Mouse (Mus musculus): ENCODE measurements at regions not wholly inside any gene's neighbourhood (a gene's known extent, or its start where the extent isn't known, plus 50 kb on each side); places are given as distances from the start of the nearest gene placed in this dataset.

GRCm38 (mm10) chr10:108088209-108088608 is 73.8 kb upstream of the Ppp1r12a start:
- TF ChIP-seq CTCF (IDR thresholded peaks at IDR 0.05; ENCODE audit: low read depth) (no peak), EP300 (IDR thresholded peaks at IDR 0.05; ENCODE audit: low read depth) (no peak)

Measured in liver, postnatal 0 days (tissue).